Comparison of ENCODE assay signal across 12 mouse cellular contexts in genomic region chr17:28823004-28823745, GRCm38 (mm10). TPM values are rescaled to one million over a fixed set of nuclear protein-coding genes. Genes with fewer than 3 reads are reported as not detected.
A peak's percentile ranks its signal among the peaks of the same experiment; 100 is the strongest.
DNase-seq lines count a peak whose midpoint lies in the region; ATAC-seq and TF ChIP-seq lines count a peak whose summit lies in the region.
"Had no signal": no experiment of that assay in that cellular context is flagged by ENCODE, and none has a peak within 500 bp of the region (broad histone marks: within the 10 kb centered on the region; RNA-seq: fewer than 3 reads in every experiment).

No protein-coding gene starts in this region.

- peak; percentile 95 for ATAC-seq in heart, embryonic 11.5 days (replicated peaks; ENCODE audit: insufficient number of reproducible peaks, low FRiP score, low TSS enrichment)
- peak; percentile 99 for ATAC-seq in liver, embryonic 15.5 days (ENCODE audit: insufficient read depth)

- peak overlapping the region; percentile 28 for H3K4me3 ChIP-seq in heart, embryonic 11.5 days (ENCODE audit: low read depth, low read length)
- H3K4me3 ChIP-seq in MEL (ENCODE audit: control insufficient read depth in 1 of 2, insufficient read depth in 1 of 2, low read depth in 2 of 2, low read length in 2 of 2), result no peak overlapping the region
- H3K4me3 ChIP-seq in liver, embryonic 15.5 days (replicated peaks), result peak overlapping the region; percentile 59
- H3K4me3 ChIP-seq: hindbrain, embryonic 15.5 days; limb, embryonic 13.5 days had no signal

- H3K9ac ChIP-seq in heart, embryonic 11.5 days (ENCODE audit: low read depth, low read length), result peak overlapping the region; percentile 17; the same call in 1 of the 2 replicates
- H3K9ac ChIP-seq in MEL (ENCODE audit: control insufficient read depth, low read depth, low read length, poor library complexity, severe bottlenecking), result no peak overlapping the region
- H3K9ac ChIP-seq in liver, embryonic 15.5 days, result peak overlapping the region; percentile 69
- H3K9ac ChIP-seq: hindbrain, embryonic 15.5 days; limb, embryonic 13.5 days had no signal

- TF ChIP-seq EP300 in MEL (IDR thresholded peaks at IDR 0.05; ENCODE audit: low read depth in 1 of 2, low read length in 2 of 2), result peak; percentile 76 to 89

- no peak for DNase-seq in heart, postnatal 10 days
- peak; percentile 86 for DNase-seq in MEL (ENCODE audit: low read depth, low spot score)
- peak; percentile 96 for DNase-seq in cerebellum, adult 9-11 months
- no peak for DNase-seq in retina, embryonic 14.5 days (ENCODE audit: low spot score)
- DNase-seq in ovary, postnatal 14 days (ENCODE audit: low spot score), result no peak
- no peak for DNase-seq in left cerebral cortex, adult 8-10 months (ENCODE audit: low spot score in 2 of 2)
- DNase-seq: thymus, postnatal 14 days had no signal

- no peaks in the 10 kb centered on the region for H3K79me2 ChIP-seq in MEL (ENCODE audit: control insufficient read depth, insufficient read depth, low read length, poor library complexity)

- no peak for TF ChIP-seq POLR2A in MEL (IDR thresholded peaks at IDR 0.05; ENCODE audit: control insufficient read depth in 1 of 2, insufficient read depth in 1 of 2, low read depth in 1 of 2, low read length in 2 of 2, poor library complexity in 1 of 2)

- TF ChIP-seq CTCF in MEL (IDR thresholded peaks at IDR 0.05 in 2 of 3, conservative IDR thresholded peaks at IDR 0.05 in 1 of 3; ENCODE audit: control insufficient read depth in 1 of 3, insufficient read depth in 1 of 3, low read depth in 2 of 3, low read length in 3 of 3, poor library complexity in 1 of 3, severe bottlenecking in 1 of 3), result no peak

- TF ChIP-seq RAD21 in MEL (IDR thresholded peaks at IDR 0.05; ENCODE audit: low read depth, low read length), result no peak

- no peaks in the 10 kb centered on the region for H3K27me3 ChIP-seq in heart, embryonic 11.5 days (ENCODE audit: control insufficient read depth, insufficient read depth, low read length)
- no peaks in the 10 kb centered on the region for H3K27me3 ChIP-seq in MEL (ENCODE audit: control insufficient read depth in 1 of 2, insufficient read depth in 2 of 2, low read length in 2 of 2)
- no peaks in the 10 kb centered on the region for H3K27me3 ChIP-seq in liver, embryonic 15.5 days
- H3K27me3 ChIP-seq: hindbrain, embryonic 15.5 days; limb, embryonic 13.5 days had no signal

- WGBS in heart, embryonic 11.5 days (ENCODE audit: insufficient replicate concordance), result 79% methylated on average over 13 of the region's 13 CpGs
- 47% methylated on average over 13 of the region's 13 CpGs for WGBS in liver, embryonic 15.5 days (ENCODE audit: insufficient replicate concordance)

- intact Hi-C loops in heart, postnatal 10 days (cut with DNase I), result no loop called here

- H3K36me3 ChIP-seq in heart, embryonic 11.5 days (ENCODE audit: control insufficient read depth, insufficient read depth, low read length), result peaks cover 56% of the 10 kb centered on the region
- peaks cover 0 to 2% of the 10 kb centered on the region in 2 experiments; a peak in 2 of 4 replicates for H3K36me3 ChIP-seq in MEL (ENCODE audit: control insufficient read depth in 1 of 2, insufficient read depth in 2 of 2, low read length in 2 of 2)
- peaks cover 100% of the 10 kb centered on the region for H3K36me3 ChIP-seq in liver, embryonic 15.5 days (replicated peaks)

- peak overlapping the region; percentile 85 for H3K27ac ChIP-seq in heart, embryonic 11.5 days (ENCODE audit: low read depth, low read length)
- H3K27ac ChIP-seq in MEL (ENCODE audit: control insufficient read depth, low read depth, low read length), result peak overlapping the region; percentile 10; the same call in 1 of the 2 replicates
- peak overlapping the region; percentile 99 for H3K27ac ChIP-seq in liver, embryonic 15.5 days (replicated peaks)
- H3K27ac ChIP-seq: hindbrain, embryonic 15.5 days; limb, embryonic 13.5 days had no signal

- H3K4me2 ChIP-seq in heart, embryonic 11.5 days, result peak overlapping the region; percentile 44
- peak overlapping the region; percentile 80 for H3K4me2 ChIP-seq in liver, embryonic 15.5 days
- H3K4me2 ChIP-seq: hindbrain, embryonic 15.5 days; limb, embryonic 13.5 days had no signal

- H3K9me3 ChIP-seq in heart, embryonic 11.5 days (replicated peaks; ENCODE audit: control insufficient read depth, low read length), result no peaks in the 10 kb centered on the region
- no peaks in the 10 kb centered on the region for H3K9me3 ChIP-seq in MEL (replicated peaks; ENCODE audit: insufficient read depth, low read length)
- H3K9me3 ChIP-seq in liver, embryonic 15.5 days (replicated peaks), result no peaks in the 10 kb centered on the region
- H3K9me3 ChIP-seq: hindbrain, embryonic 15.5 days; limb, embryonic 13.5 days had no signal

- H3K4me1 ChIP-seq in heart, embryonic 11.5 days (ENCODE audit: control insufficient read depth, insufficient read depth, low read length), result peaks cover 10% of the 10 kb centered on the region; the same call in 1 of the 2 replicates
- peaks cover 3 to 16% of the 10 kb centered on the region in 2 experiments for H3K4me1 ChIP-seq in MEL (ENCODE audit: control insufficient read depth in 1 of 2, insufficient read depth in 2 of 2, low read length in 2 of 2)
- H3K4me1 ChIP-seq in liver, embryonic 15.5 days (replicated peaks), result peaks cover 82% of the 10 kb centered on the region
- H3K4me1 ChIP-seq: hindbrain, embryonic 15.5 days; limb, embryonic 13.5 days had no signal

TF ChIP-seq in MEL, 35 proteins besides CTCF, POLR2A, EP300 and RAD21:
- peak; percentile 92 for TF ChIP-seq TCF12 (IDR thresholded peaks at IDR 0.05; ENCODE audit: low read depth, low read length)
- peak; percentile 88 for TF ChIP-seq ETS1 (IDR thresholded peaks at IDR 0.05; ENCODE audit: low read depth, low read length)
- TF ChIP-seq RCOR1 (IDR thresholded peaks at IDR 0.05; ENCODE audit: low read depth, low read length), result peak; percentile 56; the same call in 1 of the 2 replicates
- TF ChIP-seq TBP (IDR thresholded peaks at IDR 0.05; ENCODE audit: low read depth, low read length), result peak; percentile 83
- TF ChIP-seq MAZ (IDR thresholded peaks at IDR 0.05; ENCODE audit: low read depth, low read length), result no peak
- TF ChIP-seq MAX (IDR thresholded peaks at IDR 0.05; ENCODE audit: low read length), result 0 out of 2 replicates have a peak, but pooled peaks have one; percentile 11
- peak; percentile 80 for TF ChIP-seq GATA1 (IDR thresholded peaks at IDR 0.05; ENCODE audit: low read depth, low read length)
- TF ChIP-seq NRF1 (IDR thresholded peaks at IDR 0.05; ENCODE audit: insufficient read depth, low read depth, low read length, poor library complexity, severe bottlenecking), result peak; percentile 25; the same call in 1 of the 2 replicates
- peak; percentile 92 for TF ChIP-seq TAL1 (IDR thresholded peaks at IDR 0.05; ENCODE audit: low read length)
- no peak for TF ChIP-seq JUND (IDR thresholded peaks at IDR 0.05; ENCODE audit: low read depth, low read length)
- no peak for TF ChIP-seq MEF2A (IDR thresholded peaks at IDR 0.05; ENCODE audit: extremely low read depth, insufficient replicate concordance, low read depth, low read length, poor library complexity, severe bottlenecking)
- no peak for TF ChIP-seq HCFC1 (IDR thresholded peaks at IDR 0.05; ENCODE audit: low read depth, low read length)
- TF ChIP-seq MYC (IDR thresholded peaks at IDR 0.05; ENCODE audit: low read depth, low read length), result 0 out of 2 replicates have a peak, but pooled peaks have one; percentile 10
TF ChIP-seq in MEL: peak in this region for 9.

RNA-seq across cellular contexts. Expression of gene Brpf3, which starts 22.3 kb away (rescaled TPM):
- 12.1 and 13.4 TPM in 2 replicates for polyA plus RNA-seq in heart, embryonic 11.5 days (2014; fragmentation: Nextera tagmentation; extraction: Ambion mirVana)
- total RNA-seq in heart, postnatal 10 days (2021), result 10 to 100 TPM; 15.2 to 22.3 TPM
- 1.7 and 2.5 TPM in 2 replicates for total RNA-seq in MEL (2012; rRNA removed)
- 10 to 100 TPM in 1 of 2 experiments, not detected in 1; 23.7 TPM for polyA plus RNA-seq in MEL (2012; ENCODE audit: insufficient read depth in 1 of 2, insufficient read length in 2 of 2, low read depth in 1 of 2, low replicate concordance in 2 of 2, missing spikeins in 1 of 2)
- polyA plus RNA-seq in liver, embryonic 15.5 days (2015; fragmentation: Nextera tagmentation; extraction: Ambion mirVana), result 74.7 and 78.4 TPM in 2 replicates
- total RNA-seq in left cerebral cortex, adult 8-10 months (2022), result 10 to 100 TPM; 44.2 to 56.6 (median 52.6) TPM

RNA-seq across cellular contexts. Expression of gene Pnpla1, which starts 35.0 kb away (rescaled TPM):
- polyA plus RNA-seq in heart, embryonic 11.5 days (2014; fragmentation: Nextera tagmentation; extraction: Ambion mirVana), result 0.06 TPM in 1 of 2 replicates, not detected in the other
- not detected for total RNA-seq in heart, postnatal 10 days (2021)
- total RNA-seq in MEL (2012; rRNA removed), result 0.08 TPM in 1 of 2 replicates, not detected in the other
- polyA plus RNA-seq in MEL (2012; ENCODE audit: insufficient read depth in 1 of 2, insufficient read length in 2 of 2, low read depth in 1 of 2, low replicate concordance in 2 of 2, missing spikeins in 1 of 2), result under 1 TPM in 1 of 2 experiments, not detected in 1; 0.38 TPM
- 0.06 and 0.13 TPM in 2 replicates for polyA plus RNA-seq in liver, embryonic 15.5 days (2015; fragmentation: Nextera tagmentation; extraction: Ambion mirVana)
- total RNA-seq in left cerebral cortex, adult 8-10 months (2022), result 1 to 10 TPM in 3 of 4 experiments, under 1 TPM in 1; 0.91 to 1.4 (median 1.1) TPM
- polyA plus RNA-seq: neural tube, embryonic 11.5 days had no signal

RNA-seq across cellular contexts. Expression of gene Mapk13, which starts 54.1 kb away (rescaled TPM):
- polyA plus RNA-seq in heart, embryonic 11.5 days (2014; fragmentation: Nextera tagmentation; extraction: Ambion mirVana), result 2.6 and 2.9 TPM in 2 replicates
- total RNA-seq in heart, postnatal 10 days (2021), result 1 to 10 TPM in 1 of 2 experiments, under 1 TPM in 1; 0.45 to 1.1 TPM
- 0.04 TPM in 1 of 2 replicates, not detected in the other for total RNA-seq in MEL (2012; rRNA removed)
- polyA plus RNA-seq in MEL (2012; ENCODE audit: insufficient read depth in 1 of 2, insufficient read length in 2 of 2, low read depth in 1 of 2, low replicate concordance in 2 of 2, missing spikeins in 1 of 2), result 1 to 10 TPM in 1 of 2 experiments, not detected in 1; 1.4 TPM
- 7.3 and 8.9 TPM in 2 replicates for polyA plus RNA-seq in liver, embryonic 15.5 days (2015; fragmentation: Nextera tagmentation; extraction: Ambion mirVana)
- 1 to 10 TPM; 2.1 to 3.4 (median 2.7) TPM for total RNA-seq in left cerebral cortex, adult 8-10 months (2022)

Comparison
In these comparisons a context has a peak if more than half of its experiments do, and no peak if none do; other contexts are left out.
1. H3K27ac ChIP-seq: peak in every context shown above with its lines; median percentile 99 in liver, embryonic 15.5 days; 85 in heart, embryonic 11.5 days; 10 in MEL.
2. H3K4me3 ChIP-seq: peak in heart, embryonic 11.5 days (single experiment) and liver, embryonic 15.5 days (single experiment); none in MEL (0 of 2).
3. DNase-seq: peak in MEL (single experiment) and cerebellum, adult 9-11 months (single experiment); none in heart, postnatal 10 days (0 of 2), retina, embryonic 14.5 days (single experiment), ovary, postnatal 14 days (single experiment) and left cerebral cortex, adult 8-10 months (0 of 2).